Mouse (Mus musculus): ENCODE data around the gene Nrxn3. TPM values are rescaled to one million over a fixed set of nuclear protein-coding genes. Genes with fewer than 3 reads are reported as not detected.

Nrxn3 gene
- polyA plus RNA-seq, 1 experiment from 2014 or later: 0.72 TPM

- Histone ChIP-seq H3K27me3 (ENCODE audit: insufficient read depth, low read length) (no peaks in the 10 kb centered on the region), H3K4me3 (ENCODE audit: low read depth, low read length) (no peak overlapping the region), H3K36me3 (replicated peaks; ENCODE audit: insufficient read depth, low read length) (no peaks in the 10 kb centered on the region), H3K4me1 (ENCODE audit: insufficient read depth) (no peaks in the 10 kb centered on the region), H3K9me3 (ENCODE audit: low read length) (no peaks in the 10 kb centered on the region), H3K9ac (replicated peaks) (no peak overlapping the region), H3K4me2 (ENCODE audit: low read depth, low read length) (no peak overlapping the region), H3K27ac (ENCODE audit: low read depth) (no peak overlapping the region)
- DNase-seq (no peak), ATAC-seq (no peak)
- WGBS (ENCODE audit: insufficient replicate concordance): 61% methylated on average over 8 of the region's 8 CpGs
- TF ChIP-seq EP300 (IDR thresholded peaks at IDR 0.05; ENCODE audit: low read depth) (no peak), CTCF (IDR thresholded peaks at IDR 0.05; ENCODE audit: low read depth) (no peak)
These were observed 603.3 kb downstream of the Nrxn3 start for GRCm38 (mm10) chr12:89325864-89326560.

GRCm38 (mm10) chr12:89331474-89332263 is 609.0 kb downstream of the Nrxn3 start:
- no peak overlapping the region for H3K27ac ChIP-seq (ENCODE audit: low read depth)
- WGBS (ENCODE audit: insufficient replicate concordance): 75% methylated on average over 3 of the region's 3 CpGs
- H3K4me2 ChIP-seq (ENCODE audit: low read depth, low read length): no peak overlapping the region
- H3K9me3 ChIP-seq (ENCODE audit: low read length): no peaks in the 10 kb centered on the region
- TF ChIP-seq EP300 (IDR thresholded peaks at IDR 0.05; ENCODE audit: low read depth): no peak
- TF ChIP-seq CTCF (IDR thresholded peaks at IDR 0.05; ENCODE audit: low read depth): 0 out of 2 replicates have a peak, but pooled peaks have one; percentile 23
- DNase-seq (no peak), ATAC-seq (no peak)
- H3K4me1 ChIP-seq (ENCODE audit: insufficient read depth): no peaks in the 10 kb centered on the region
- no peak overlapping the region for H3K4me3 ChIP-seq (ENCODE audit: low read depth, low read length)
- no peaks in the 10 kb centered on the region for H3K27me3 ChIP-seq (ENCODE audit: insufficient read depth, low read length)
- no peaks in the 10 kb centered on the region for H3K36me3 ChIP-seq (replicated peaks; ENCODE audit: insufficient read depth, low read length)
- no peak overlapping the region for H3K9ac ChIP-seq (replicated peaks)

GRCm38 (mm10) chr12:89333486-89333885 is 610.8 kb downstream of the Nrxn3 start:
- 74% methylated on average over 5 of the region's 5 CpGs for WGBS (ENCODE audit: insufficient replicate concordance)
- H3K4me2 ChIP-seq (ENCODE audit: low read depth, low read length): no peak overlapping the region
- H3K9ac ChIP-seq (replicated peaks): no peak overlapping the region
- ATAC-seq (no peak), DNase-seq (no peak)
- H3K36me3 ChIP-seq (replicated peaks; ENCODE audit: insufficient read depth, low read length): no peaks in the 10 kb centered on the region
- no peaks in the 10 kb centered on the region for H3K4me1 ChIP-seq (ENCODE audit: insufficient read depth)
- H3K27me3 ChIP-seq (ENCODE audit: insufficient read depth, low read length): no peaks in the 10 kb centered on the region
- no peak overlapping the region for H3K27ac ChIP-seq (ENCODE audit: low read depth)
- H3K4me3 ChIP-seq (ENCODE audit: low read depth, low read length): no peak overlapping the region
- TF ChIP-seq EP300 (IDR thresholded peaks at IDR 0.05; ENCODE audit: low read depth): no peak
- TF ChIP-seq CTCF (IDR thresholded peaks at IDR 0.05; ENCODE audit: low read depth): no peak
- H3K9me3 ChIP-seq (ENCODE audit: low read length): no peaks in the 10 kb centered on the region

- no peak overlapping the region for H3K4me3 ChIP-seq (ENCODE audit: low read depth, low read length)
- no peak for DNase-seq
- H3K4me2 ChIP-seq (ENCODE audit: low read depth, low read length): no peak overlapping the region
- WGBS (ENCODE audit: insufficient replicate concordance): 34% methylated on average over 4 of the region's 4 CpGs
- no peaks in the 10 kb centered on the region for H3K27me3 ChIP-seq (ENCODE audit: insufficient read depth, low read length)
- TF ChIP-seq CTCF (IDR thresholded peaks at IDR 0.05; ENCODE audit: low read depth) (no peak), EP300 (IDR thresholded peaks at IDR 0.05; ENCODE audit: low read depth) (no peak)
- no peak overlapping the region for H3K9ac ChIP-seq (replicated peaks)
- no peaks in the 10 kb centered on the region for H3K36me3 ChIP-seq (replicated peaks; ENCODE audit: insufficient read depth, low read length)
- no peaks in the 10 kb centered on the region for H3K4me1 ChIP-seq (ENCODE audit: insufficient read depth)
- no peak for ATAC-seq
- H3K27ac ChIP-seq (ENCODE audit: low read depth): no peak overlapping the region
- H3K9me3 ChIP-seq (ENCODE audit: low read length): no peaks in the 10 kb centered on the region
These were observed 642.2 kb downstream of the Nrxn3 start for GRCm38 (mm10) chr12:89364850-89365249.

- no peak overlapping the region for H3K4me3 ChIP-seq (ENCODE audit: low read depth, low read length)
- H3K27me3 ChIP-seq (ENCODE audit: insufficient read depth, low read length): no peaks in the 10 kb centered on the region
- 44% methylated on average over 1 of the region's 1 CpGs for WGBS (ENCODE audit: insufficient replicate concordance)
- H3K36me3 ChIP-seq (replicated peaks; ENCODE audit: insufficient read depth, low read length): no peaks in the 10 kb centered on the region
- DNase-seq (no peak), ATAC-seq (no peak)
- TF ChIP-seq CTCF (IDR thresholded peaks at IDR 0.05; ENCODE audit: low read depth): no peak
- no peak for TF ChIP-seq EP300 (IDR thresholded peaks at IDR 0.05; ENCODE audit: low read depth)
- no peaks in the 10 kb centered on the region for H3K4me1 ChIP-seq (ENCODE audit: insufficient read depth)
- no peak overlapping the region for H3K9ac ChIP-seq (replicated peaks)
- no peak overlapping the region for H3K4me2 ChIP-seq (ENCODE audit: low read depth, low read length)
- no peak overlapping the region for H3K27ac ChIP-seq (ENCODE audit: low read depth)
- no peaks in the 10 kb centered on the region for H3K9me3 ChIP-seq (ENCODE audit: low read length)
These were observed 647.3 kb downstream of the Nrxn3 start for GRCm38 (mm10) chr12:89369939-89370338.

GRCm38 (mm10) chr12:89376600-89376999 is 653.9 kb downstream of the Nrxn3 start:
- no peaks in the 10 kb centered on the region for H3K4me1 ChIP-seq (ENCODE audit: insufficient read depth)
- TF ChIP-seq CTCF (IDR thresholded peaks at IDR 0.05; ENCODE audit: low read depth): no peak
- no peak for TF ChIP-seq EP300 (IDR thresholded peaks at IDR 0.05; ENCODE audit: low read depth)
- DNase-seq (no peak), ATAC-seq (no peak)
- H3K9me3 ChIP-seq (ENCODE audit: low read length): no peaks in the 10 kb centered on the region
- WGBS (ENCODE audit: insufficient replicate concordance): 71% methylated on average over 1 of the region's 1 CpGs
- no peak overlapping the region for H3K4me2 ChIP-seq (ENCODE audit: low read depth, low read length)
- H3K27me3 ChIP-seq (ENCODE audit: insufficient read depth, low read length): no peaks in the 10 kb centered on the region
- no peak overlapping the region for H3K27ac ChIP-seq (ENCODE audit: low read depth)
- no peak overlapping the region for H3K9ac ChIP-seq (replicated peaks)
- H3K36me3 ChIP-seq (replicated peaks; ENCODE audit: insufficient read depth, low read length): no peaks in the 10 kb centered on the region
- H3K4me3 ChIP-seq (ENCODE audit: low read depth, low read length): no peak overlapping the region

All from liver, postnatal 0 days (tissue).